In the genomic region with DNA sequence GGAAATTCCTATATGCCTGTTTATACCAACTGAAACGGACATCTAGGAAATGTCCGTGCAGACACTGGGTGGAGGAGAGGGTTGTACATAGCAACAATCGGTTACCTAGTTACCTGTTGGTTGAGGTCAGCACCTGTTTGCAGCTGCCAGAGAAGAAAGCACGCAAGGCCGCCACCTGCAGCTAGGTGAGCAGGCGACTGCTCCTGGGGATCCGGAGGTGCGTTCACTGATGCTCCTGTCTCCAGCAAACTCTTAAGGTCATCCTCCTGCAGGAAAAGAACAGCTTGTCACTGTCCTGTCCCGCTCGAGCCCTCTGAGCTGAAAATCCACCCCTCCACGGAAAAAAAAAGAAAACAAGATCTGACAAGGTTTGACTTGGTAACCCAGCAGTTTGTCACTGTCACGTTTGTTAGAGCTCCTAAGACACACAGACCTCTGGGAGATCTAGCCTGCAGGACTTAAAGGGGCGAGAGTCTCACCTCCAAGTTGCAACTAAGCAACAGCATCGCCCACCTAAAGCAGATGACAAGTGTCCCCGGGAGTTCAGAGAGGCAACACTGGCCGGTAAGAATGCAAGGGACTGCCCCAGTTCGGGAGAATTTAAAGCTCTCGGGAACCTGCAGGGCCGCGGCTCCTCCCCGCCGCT, we compare ENCODE assay signal across 8 mouse cellular contexts. TPM values are rescaled to one million over a fixed set of nuclear protein-coding genes. Genes with fewer than 3 reads are reported as not detected.
DNase-seq lines count a peak whose midpoint lies in the region; ATAC-seq and TF ChIP-seq lines count a peak whose summit lies in the region.

Lrp2bp (plus strand) TSS at position 166 of the 646 bp plus-strand sequence.

- ATAC-seq in forebrain, embryonic 15.5 days (replicated peaks), result no peak
- ATAC-seq in kidney, embryonic 16.5 days (ENCODE audit: low FRiP score, low TSS enrichment), result peak; percentile 1; the same call in 1 of the 2 replicates

- peak; percentile 26 for DNase-seq in layer of hippocampus, adult 9-11 months
- no peak for DNase-seq in layer of hippocampus, adult 11-12 months (ENCODE audit: low spot score)
- DNase-seq in R1 (ENCODE audit: low read depth, low spot score), result peak; percentile 50
- peak; percentile 23 for DNase-seq in lung, postnatal 14 days
- DNase-seq in left cerebral cortex, adult 9 months (ENCODE audit: low spot score in 2 of 2), result no peak

- H3K4me1 ChIP-seq in forebrain, embryonic 15.5 days, result peaks cover 10% of the 10 kb centered on the region
- H3K4me1 ChIP-seq in kidney, embryonic 16.5 days (ENCODE audit: insufficient read depth, low read length), result peaks cover 13% of the 10 kb centered on the region; the same call in 1 of the 2 replicates
- H3K4me1 ChIP-seq in testis, adult 2 months (ENCODE audit: control insufficient read depth, insufficient read depth, low read length), result peaks cover 3% of the 10 kb centered on the region; the same call in 1 of the 2 replicates

- H3K9ac ChIP-seq in forebrain, embryonic 15.5 days (replicated peaks), result peak within 1 kb of the TSS; percentile 88
- H3K9ac ChIP-seq in kidney, embryonic 16.5 days (replicated peaks; ENCODE audit: low read length), result peak within 1 kb of the TSS; percentile 90

- peaks cover 18% of the 10 kb centered on the region for H3K36me3 ChIP-seq in forebrain, embryonic 15.5 days
- H3K36me3 ChIP-seq in kidney, embryonic 16.5 days (ENCODE audit: insufficient read depth, low read length), result peaks cover 18% of the 10 kb centered on the region
- H3K36me3 ChIP-seq in testis, adult 2 months (ENCODE audit: control insufficient read depth, insufficient read depth, low read length), result peaks cover 1% of the 10 kb centered on the region; the same call in 1 of the 2 replicates

- H3K27me3 ChIP-seq in forebrain, embryonic 15.5 days, result no peaks in the 10 kb centered on the region
- H3K27me3 ChIP-seq in kidney, embryonic 16.5 days (ENCODE audit: insufficient read depth, low read length), result no peaks in the 10 kb centered on the region
- no peaks in the 10 kb centered on the region for H3K27me3 ChIP-seq in testis, adult 2 months (ENCODE audit: control insufficient read depth, insufficient read depth, low read length)

- 3% methylated on average over 22 of the region's 22 CpGs for WGBS in forebrain, embryonic 15.5 days
- WGBS in kidney, embryonic 16.5 days, result 2% methylated on average over 22 of the region's 22 CpGs

- TF ChIP-seq CTCF in testis, adult 2 months (IDR thresholded peaks at IDR 0.05; ENCODE audit: control insufficient read depth, insufficient read depth, insufficient replicate concordance, low read depth, low read length), result no peak

- peak within 1 kb of the TSS; percentile 69 for H3K4me2 ChIP-seq in forebrain, embryonic 15.5 days (replicated peaks)
- peak within 1 kb of the TSS; percentile 88 for H3K4me2 ChIP-seq in kidney, embryonic 16.5 days (replicated peaks; ENCODE audit: low read depth, low read length)

- H3K9me3 ChIP-seq in forebrain, embryonic 15.5 days, result no peaks in the 10 kb centered on the region
- no peaks in the 10 kb centered on the region for H3K9me3 ChIP-seq in kidney, embryonic 16.5 days (ENCODE audit: low read length)

- peak; percentile 25; the same call in 1 of the 2 replicates for TF ChIP-seq POLR2A in testis, adult 2 months (IDR thresholded peaks at IDR 0.05; ENCODE audit: control insufficient read depth, low read depth, low read length)

- H3K27ac ChIP-seq in forebrain, embryonic 15.5 days (replicated peaks), result peak within 1 kb of the TSS; percentile 98
- H3K27ac ChIP-seq in kidney, embryonic 16.5 days (ENCODE audit: low read length), result peak within 1 kb of the TSS; percentile 99
- H3K27ac ChIP-seq in testis, adult 2 months (ENCODE audit: control insufficient read depth, insufficient read depth, low read depth, low read length), result peak within 1 kb of the TSS; percentile 83

- H3K4me3 ChIP-seq in forebrain, embryonic 15.5 days, result peak within 1 kb of the TSS; percentile 58
- peak within 1 kb of the TSS; percentile 58 for H3K4me3 ChIP-seq in kidney, embryonic 16.5 days (ENCODE audit: low read length)
- H3K4me3 ChIP-seq in testis, adult 2 months (ENCODE audit: control insufficient read depth, low read depth, low read length), result peak within 1 kb of the TSS; percentile 90

RNA-seq across cellular contexts. Expression of gene Lrp2bp, which starts in this region (rescaled TPM):
- polyA plus RNA-seq in forebrain, embryonic 15.5 days (2015; fragmentation: Nextera tagmentation; extraction: Ambion mirVana), result 0.42 and 0.45 TPM in 2 replicates
- polyA plus RNA-seq in kidney, embryonic 16.5 days (2015; fragmentation: Nextera tagmentation; extraction: Ambion mirVana), result 0.52 and 0.86 TPM in 2 replicates
- polyA plus RNA-seq in testis, adult 2 months (2012; rRNA removed), result 53.7 and 55.3 TPM in 2 replicates

Comparison
In these comparisons a context has a peak if more than half of its experiments do, and no peak if none do; other contexts are left out.
1. RNA of gene Lrp2bp (polyA plus RNA-seq): 53.7 to 55.3 TPM in testis, adult 2 months; 0.52 to 0.86 TPM in kidney, embryonic 16.5 days and 0.42 to 0.45 TPM in forebrain, embryonic 15.5 days; every median in the first group is over 10 times any median in the second.
2. DNase-seq: peak in layer of hippocampus, adult 9-11 months (single experiment), R1 (single experiment) and lung, postnatal 14 days (single experiment); none in layer of hippocampus, adult 11-12 months (single experiment) and left cerebral cortex, adult 9 months (0 of 2).
3. Peak in ATAC-seq, H3K4me3 ChIP-seq, H3K27ac ChIP-seq, H3K9ac ChIP-seq and H3K4me2 ChIP-seq in kidney, embryonic 16.5 days; RNA of the gene not detected or under 1 TPM.
4. Peak in every context shown above with its lines, with median percentiles within 50 percentile points of each other: H3K27ac ChIP-seq and H3K4me3 ChIP-seq.